Mouse (Mus musculus) liver, embryonic 14.5 days (tissue): Measurements from ENCODE around the gene Mpi.

Source experiments
- CTCF ChIP-seq: IDR thresholded peaks from 2 replicates; pipeline ENCODE4 v1.5.1; 2016; ENCODE audit warnings: antibody characterized with exemption, low read depth, control low read depth
- EP300 ChIP-seq: IDR thresholded peaks from 2 replicates; pipeline ENCODE4 v1.6.1; 2016; ENCODE audit warnings: antibody characterized with exemption, low read depth

DNA sequence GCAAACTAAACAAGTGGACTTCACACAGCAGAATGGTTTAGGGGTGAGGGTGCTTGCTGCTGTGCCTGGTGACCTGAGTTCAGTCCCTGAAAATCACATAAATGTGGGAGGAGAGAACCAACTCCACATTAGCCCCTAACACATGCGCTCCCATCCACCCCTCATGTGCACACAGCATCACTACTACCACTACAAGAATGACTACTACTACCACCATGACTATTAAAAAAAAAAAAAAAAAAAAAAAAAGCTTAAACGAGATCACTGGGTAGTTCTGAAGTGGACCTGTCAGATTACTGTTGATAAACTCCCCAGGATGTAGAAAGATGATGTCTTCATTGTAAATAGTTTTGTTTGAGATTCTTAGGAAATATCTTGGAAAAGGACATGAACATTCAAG lies 7.0 kb upstream of the Mpi start:
- TF ChIP-seq CTCF = no peak
- TF ChIP-seq EP300 = no peak
